Mouse (Mus musculus): Measurements from ENCODE around the gene Qprt. TPM values are rescaled to one million over a fixed set of nuclear protein-coding genes. Genes with fewer than 3 reads are reported as not detected.

Gene Qprt
- polyA plus RNA-seq, 2 experiments, result 35.6 to 48.6 TPM

DNA sequence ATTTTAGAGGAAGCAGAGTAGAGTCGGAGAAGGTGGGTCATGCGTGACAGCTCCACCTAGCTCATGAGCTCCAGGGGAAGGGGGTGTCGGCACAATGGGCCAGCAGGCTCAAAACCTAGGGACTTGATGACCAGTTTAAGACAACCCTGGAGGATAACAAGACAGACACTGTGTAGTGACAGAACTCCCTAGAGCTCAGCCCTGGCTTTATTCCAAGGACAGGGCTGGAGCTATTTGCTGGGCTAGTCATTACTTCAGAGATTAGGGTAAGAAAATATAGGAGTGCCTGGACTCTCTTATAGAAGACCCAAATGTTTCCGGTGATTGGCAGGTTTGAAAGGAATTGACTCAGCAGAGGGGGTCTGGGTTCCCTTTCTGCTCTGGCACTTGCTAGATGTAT is 48.8 kb downstream of the Qprt start:
- Histone ChIP-seq H3K27me3 (ENCODE audit: control insufficient read depth, insufficient read depth, low read length) (no peaks in the 10 kb centered on the region), H3K36me3 (replicated peaks; ENCODE audit: control insufficient read depth, insufficient read depth, low read depth) (no peaks in the 10 kb centered on the region), H3K9me3 (ENCODE audit: control insufficient read depth, low read length) (no peaks in the 10 kb centered on the region; the same call in 1 of the 2 replicates), H3K9ac (replicated peaks) (no peak overlapping the region), H3K4me1 (replicated peaks; ENCODE audit: control insufficient read depth in 2 of 2, insufficient read depth in 2 of 2, low read length in 1 of 2) (no peaks in the 10 kb centered on the region), H3K4me2 (ENCODE audit: low read depth) (no peak overlapping the region), H3K4me3 (ENCODE audit: insufficient read depth in 1 of 2, low read depth in 2 of 2, low read length in 2 of 2) (no peak overlapping the region), H3K27ac (no peak overlapping the region)
- no peak for ATAC-seq (ENCODE audit: insufficient read depth)
- WGBS (ENCODE audit: insufficient replicate concordance), result 76% methylated on average over 4 of the region's 4 CpGs
- TF ChIP-seq EP300 (IDR thresholded peaks at IDR 0.05; ENCODE audit: low read depth) (no peak), CTCF (IDR thresholded peaks at IDR 0.05; ENCODE audit: low read depth) (no peak)
- no peak for DNase-seq (ENCODE audit: low read depth in 3 of 3, low spot score in 3 of 3)

DNA sequence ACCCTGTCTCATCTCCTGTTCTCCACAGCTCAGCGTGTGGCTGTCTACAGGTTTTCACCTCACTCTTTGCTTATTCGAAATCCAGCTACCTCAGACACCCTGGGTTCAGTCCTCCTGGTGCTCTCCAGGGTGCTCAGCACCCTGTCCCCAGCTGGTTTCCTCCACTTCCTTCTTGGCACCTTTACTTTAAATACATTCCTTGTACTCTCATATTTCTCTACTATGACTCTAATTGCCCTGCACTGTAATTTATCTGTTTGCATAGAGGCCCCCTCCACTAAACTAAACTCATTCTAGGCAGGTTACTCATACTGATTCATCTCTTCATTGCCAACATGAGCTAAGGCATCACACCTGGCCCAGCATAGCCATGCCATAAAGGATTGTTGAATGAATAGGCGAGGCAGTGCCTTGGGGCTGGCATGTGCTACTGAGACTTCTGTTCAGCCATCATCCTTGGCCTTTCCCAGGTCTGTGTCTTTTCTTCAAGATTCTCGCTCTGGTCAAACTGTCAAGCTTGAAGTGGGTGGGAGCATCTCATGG is 51.1 kb downstream of the Qprt start:
- Histone ChIP-seq H3K4me3 (ENCODE audit: insufficient read depth in 1 of 2, low read depth in 2 of 2, low read length in 2 of 2) (no peak overlapping the region), H3K4me1 (replicated peaks; ENCODE audit: control insufficient read depth in 2 of 2, insufficient read depth in 2 of 2, low read length in 1 of 2) (no peaks in the 10 kb centered on the region), H3K27ac (no peak overlapping the region), H3K9ac (replicated peaks) (no peak overlapping the region), H3K4me2 (ENCODE audit: low read depth) (no peak overlapping the region), H3K36me3 (replicated peaks; ENCODE audit: control insufficient read depth, insufficient read depth, low read depth) (no peaks in the 10 kb centered on the region), H3K27me3 (ENCODE audit: control insufficient read depth, insufficient read depth, low read length) (no peaks in the 10 kb centered on the region), H3K9me3 (ENCODE audit: control insufficient read depth, low read length) (no peaks in the 10 kb centered on the region; the same call in 1 of the 2 replicates)
- 55% methylated on average over 4 of the region's 4 CpGs for WGBS (ENCODE audit: insufficient replicate concordance)
- ATAC-seq (ENCODE audit: insufficient read depth) (no peak), DNase-seq (ENCODE audit: low read depth in 3 of 3, low spot score in 3 of 3) (no peak)
- no peak for TF ChIP-seq CTCF (IDR thresholded peaks at IDR 0.05; ENCODE audit: low read depth)
- no peak for TF ChIP-seq EP300 (IDR thresholded peaks at IDR 0.05; ENCODE audit: low read depth)

DNA sequence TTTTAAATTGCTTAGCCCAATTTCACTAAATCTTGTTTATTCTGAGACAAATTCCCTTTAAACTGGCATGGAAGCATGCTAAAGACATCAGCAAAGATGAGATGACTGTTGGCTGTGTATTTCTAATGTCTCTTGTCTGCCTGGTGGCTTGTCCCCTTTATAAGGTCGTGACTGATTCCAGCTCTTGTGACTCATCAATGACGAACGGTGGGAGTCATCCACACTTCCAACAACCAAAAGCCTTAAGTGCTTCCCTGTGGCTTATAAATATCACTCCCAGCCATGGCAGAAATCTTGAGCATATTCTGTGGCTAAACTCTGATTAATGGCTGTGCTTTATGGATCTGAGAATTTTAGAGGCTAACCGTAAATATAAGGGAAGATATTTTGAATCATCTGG is 55.7 kb downstream of the Qprt start:
- DNase-seq (ENCODE audit: low read depth in 3 of 3, low spot score in 3 of 3) (no peak), ATAC-seq (ENCODE audit: insufficient read depth) (no peak)
- H3K36me3 ChIP-seq (replicated peaks; ENCODE audit: control insufficient read depth, insufficient read depth, low read depth), result no peaks in the 10 kb centered on the region
- no peaks in the 10 kb centered on the region for H3K4me1 ChIP-seq (replicated peaks; ENCODE audit: control insufficient read depth in 2 of 2, insufficient read depth in 2 of 2, low read length in 1 of 2)
- no peaks in the 10 kb centered on the region for H3K27me3 ChIP-seq (ENCODE audit: control insufficient read depth, insufficient read depth, low read length)
- TF ChIP-seq EP300 (IDR thresholded peaks at IDR 0.05; ENCODE audit: low read depth) (no peak), CTCF (IDR thresholded peaks at IDR 0.05; ENCODE audit: low read depth) (no peak)
- H3K4me2 ChIP-seq (ENCODE audit: low read depth), result no peak overlapping the region
- H3K9ac ChIP-seq (replicated peaks), result no peak overlapping the region
- H3K9me3 ChIP-seq (ENCODE audit: control insufficient read depth, low read length), result no peaks in the 10 kb centered on the region
- 69% methylated on average over 4 of the region's 4 CpGs for WGBS (ENCODE audit: insufficient replicate concordance)
- no peak overlapping the region for H3K27ac ChIP-seq
- no peak overlapping the region for H3K4me3 ChIP-seq (ENCODE audit: insufficient read depth in 1 of 2, low read depth in 2 of 2, low read length in 2 of 2)

DNA sequence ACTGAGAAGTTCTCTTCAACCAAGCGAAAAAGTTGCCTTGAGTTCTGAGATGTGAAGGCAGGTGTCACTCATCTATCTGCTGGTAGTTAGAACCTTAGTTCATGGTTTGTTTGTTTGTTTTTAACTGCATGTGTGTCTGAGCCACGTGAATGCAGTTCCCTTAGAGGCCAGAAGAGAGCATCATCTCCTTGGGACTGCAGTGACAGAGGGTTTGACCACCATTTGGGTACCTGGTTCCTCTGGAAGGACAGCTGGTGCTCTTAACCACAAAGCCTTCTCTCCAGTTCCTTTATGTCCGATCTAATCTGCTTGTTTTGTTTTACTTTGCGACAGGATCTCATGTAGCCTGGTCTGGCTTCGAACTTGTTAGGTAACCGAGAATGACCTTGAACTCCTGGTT is 56.5 kb downstream of the Qprt start:
- Histone ChIP-seq H3K27ac (no peak overlapping the region), H3K4me2 (ENCODE audit: low read depth) (no peak overlapping the region), H3K9me3 (ENCODE audit: control insufficient read depth, low read length) (no peaks in the 10 kb centered on the region), H3K36me3 (replicated peaks; ENCODE audit: control insufficient read depth, insufficient read depth, low read depth) (no peaks in the 10 kb centered on the region), H3K27me3 (ENCODE audit: control insufficient read depth, insufficient read depth, low read length) (no peaks in the 10 kb centered on the region), H3K4me3 (ENCODE audit: insufficient read depth in 1 of 2, low read depth in 2 of 2, low read length in 2 of 2) (no peak overlapping the region), H3K9ac (replicated peaks) (no peak overlapping the region), H3K4me1 (replicated peaks; ENCODE audit: control insufficient read depth in 2 of 2, insufficient read depth in 2 of 2, low read length in 1 of 2) (no peaks in the 10 kb centered on the region)
- DNase-seq (ENCODE audit: low read depth in 3 of 3, low spot score in 3 of 3) (no peak), ATAC-seq (ENCODE audit: insufficient read depth) (no peak)
- TF ChIP-seq CTCF (IDR thresholded peaks at IDR 0.05; ENCODE audit: low read depth) (peak; percentile 54), EP300 (IDR thresholded peaks at IDR 0.05; ENCODE audit: low read depth) (no peak)
- WGBS (ENCODE audit: insufficient replicate concordance), result 59% methylated on average over 6 of the region's 6 CpGs

Other genes starting within 250 kb of the Qprt start
- gene Taok2, start 237.5 kb downstream of the Qprt start, polyA plus RNA-seq (2012; rRNA removed), result 16.2 and 16.3 TPM in 2 replicates
- 6.3 and 7.0 TPM in 2 replicates for gene Taok2, start 237.5 kb downstream of the Qprt start, polyA plus RNA-seq (2014; fragmentation: Nextera tagmentation; extraction: Ambion mirVana)
- 10.8 and 15.3 TPM in 2 replicates for gene Tmem219, start 199.3 kb downstream of the Qprt start, polyA plus RNA-seq (2012; rRNA removed)
- gene Tmem219, start 199.3 kb downstream of the Qprt start, polyA plus RNA-seq (2014; fragmentation: Nextera tagmentation; extraction: Ambion mirVana), result 15.7 and 17.1 TPM in 2 replicates
- 4.0 and 4.3 TPM in 2 replicates for gene Kctd13, start 193.3 kb downstream of the Qprt start, polyA plus RNA-seq (2012; rRNA removed)
- gene Kctd13, start 193.3 kb downstream of the Qprt start, polyA plus RNA-seq (2014; fragmentation: Nextera tagmentation; extraction: Ambion mirVana), result 3.0 and 4.8 TPM in 2 replicates
- gene Asphd1, start 172.6 kb downstream of the Qprt start, polyA plus RNA-seq (2012; rRNA removed), result 0.04 TPM in 1 of 2 replicates, not detected in the other
- not detected in 2 replicates for gene Asphd1, start 172.6 kb downstream of the Qprt start, polyA plus RNA-seq (2014; fragmentation: Nextera tagmentation; extraction: Ambion mirVana)
- 0.19 and 0.40 TPM in 2 replicates for gene Sez6l2, start 171.7 kb downstream of the Qprt start, polyA plus RNA-seq (2012; rRNA removed)
- not detected in 2 replicates for gene Sez6l2, start 171.7 kb downstream of the Qprt start, polyA plus RNA-seq (2014; fragmentation: Nextera tagmentation; extraction: Ambion mirVana)
- 36.4 and 45.9 TPM in 2 replicates for gene Cdipt, start 146.3 kb downstream of the Qprt start, polyA plus RNA-seq (2012; rRNA removed)
- 32.6 and 34.3 TPM in 2 replicates for gene Cdipt, start 146.3 kb downstream of the Qprt start, polyA plus RNA-seq (2014; fragmentation: Nextera tagmentation; extraction: Ambion mirVana)
- 0.18 and 0.52 TPM in 2 replicates for gene Cdiptos, start 146.1 kb downstream of the Qprt start, polyA plus RNA-seq (2012; rRNA removed)
- 0.20 and 0.64 TPM in 2 replicates for gene Cdiptos, start 146.1 kb downstream of the Qprt start, polyA plus RNA-seq (2014; fragmentation: Nextera tagmentation; extraction: Ambion mirVana)
- 3.8 and 4.5 TPM in 2 replicates for gene Mvp, start 107.6 kb downstream of the Qprt start, polyA plus RNA-seq (2012; rRNA removed)
- 5.5 and 5.6 TPM in 2 replicates for gene Mvp, start 107.6 kb downstream of the Qprt start, polyA plus RNA-seq (2014; fragmentation: Nextera tagmentation; extraction: Ambion mirVana)
- gene Pagr1b, start 105.7 kb downstream of the Qprt start, polyA plus RNA-seq (2012; rRNA removed), result 0.10 and 0.30 TPM in 2 replicates
- not detected in 2 replicates for gene Pagr1b, start 105.7 kb downstream of the Qprt start, polyA plus RNA-seq (2014; fragmentation: Nextera tagmentation; extraction: Ambion mirVana)
- 8.0 and 15.2 TPM in 2 replicates for gene Pagr1a, start 104.9 kb downstream of the Qprt start, polyA plus RNA-seq (2012; rRNA removed)
- gene Pagr1a, start 104.9 kb downstream of the Qprt start, polyA plus RNA-seq (2014; fragmentation: Nextera tagmentation; extraction: Ambion mirVana), result 27.3 and 32.2 TPM in 2 replicates
- 7.5 and 15.7 TPM in 2 replicates for gene Gm42742, start 101.1 kb downstream of the Qprt start, polyA plus RNA-seq (2012; rRNA removed)
- 1.2 and 8.3 TPM in 2 replicates for gene Gm42742, start 101.1 kb downstream of the Qprt start, polyA plus RNA-seq (2014; fragmentation: Nextera tagmentation; extraction: Ambion mirVana)
- gene Prrt2, start 101.0 kb downstream of the Qprt start, polyA plus RNA-seq (2012; rRNA removed), result 0.08 and 0.55 TPM in 2 replicates
- 0.40 and 0.41 TPM in 2 replicates for gene Prrt2, start 101.0 kb downstream of the Qprt start, polyA plus RNA-seq (2014; fragmentation: Nextera tagmentation; extraction: Ambion mirVana)
- 91.4 and 97.5 TPM in 2 replicates for gene Maz, start 95.2 kb downstream of the Qprt start, polyA plus RNA-seq (2012; rRNA removed)
- gene Maz, start 95.2 kb downstream of the Qprt start, polyA plus RNA-seq (2014; fragmentation: Nextera tagmentation; extraction: Ambion mirVana), result 27.3 and 37.4 TPM in 2 replicates
- 43.8 and 60.1 TPM in 2 replicates for gene Kif22, start 79.8 kb downstream of the Qprt start, polyA plus RNA-seq (2012; rRNA removed)
- gene Kif22, start 79.8 kb downstream of the Qprt start, polyA plus RNA-seq (2014; fragmentation: Nextera tagmentation; extraction: Ambion mirVana), result 101 and 112 TPM in 2 replicates
- gene Zg16, start 34.9 kb downstream of the Qprt start, polyA plus RNA-seq (2012; rRNA removed), result 0.08 and 0.11 TPM in 2 replicates
- gene Zg16, start 34.9 kb downstream of the Qprt start, polyA plus RNA-seq (2014; fragmentation: Nextera tagmentation; extraction: Ambion mirVana), result not detected in 2 replicates
- 5.3 and 6.4 TPM in 2 replicates for gene AI467606, start 30.9 kb downstream of the Qprt start, polyA plus RNA-seq (2012; rRNA removed)
- gene AI467606, start 30.9 kb downstream of the Qprt start, polyA plus RNA-seq (2014; fragmentation: Nextera tagmentation; extraction: Ambion mirVana), result 7.6 and 8.5 TPM in 2 replicates
- gene Spn, start 15.6 kb upstream of the Qprt start, polyA plus RNA-seq (2012; rRNA removed), result 8.0 and 10.8 TPM in 2 replicates
- 7.9 and 8.0 TPM in 2 replicates for gene Spn, start 15.6 kb upstream of the Qprt start, polyA plus RNA-seq (2014; fragmentation: Nextera tagmentation; extraction: Ambion mirVana)
- 17.6 and 27.6 TPM in 2 replicates for gene Cd2bp2, start 73.8 kb upstream of the Qprt start, polyA plus RNA-seq (2012; rRNA removed)
- gene Cd2bp2, start 73.8 kb upstream of the Qprt start, polyA plus RNA-seq (2014; fragmentation: Nextera tagmentation; extraction: Ambion mirVana), result 17.4 and 18.4 TPM in 2 replicates
- gene Tbc1d10b, start 86.2 kb upstream of the Qprt start, polyA plus RNA-seq (2012; rRNA removed), result 12.8 and 15.5 TPM in 2 replicates
- gene Tbc1d10b, start 86.2 kb upstream of the Qprt start, polyA plus RNA-seq (2014; fragmentation: Nextera tagmentation; extraction: Ambion mirVana), result 10.9 and 13.2 TPM in 2 replicates
- 10.6 and 15.6 TPM in 2 replicates for gene Mylpf, start 86.7 kb upstream of the Qprt start, polyA plus RNA-seq (2012; rRNA removed)
- 31.0 and 31.1 TPM in 2 replicates for gene Mylpf, start 86.7 kb upstream of the Qprt start, polyA plus RNA-seq (2014; fragmentation: Nextera tagmentation; extraction: Ambion mirVana)
- gene Zfp553, start 110.8 kb upstream of the Qprt start, polyA plus RNA-seq (2012; rRNA removed), result 3.3 and 3.4 TPM in 2 replicates
- 2.4 and 2.8 TPM in 2 replicates for gene Zfp553, start 110.8 kb upstream of the Qprt start, polyA plus RNA-seq (2014; fragmentation: Nextera tagmentation; extraction: Ambion mirVana)
- gene Sept1, start 110.9 kb upstream of the Qprt start, polyA plus RNA-seq (2012; rRNA removed), result 10.3 and 16.1 TPM in 2 replicates
- gene Sept1, start 110.9 kb upstream of the Qprt start, polyA plus RNA-seq (2014; fragmentation: Nextera tagmentation; extraction: Ambion mirVana), result 7.0 TPM in 2 replicates
- gene Zfp771, start 122.0 kb upstream of the Qprt start, polyA plus RNA-seq (2012; rRNA removed), result 19.6 and 21.6 TPM in 2 replicates
- 11.0 TPM in 2 replicates for gene Zfp771, start 122.0 kb upstream of the Qprt start, polyA plus RNA-seq (2014; fragmentation: Nextera tagmentation; extraction: Ambion mirVana)
- 62.2 and 82.9 TPM in 2 replicates for gene Dctpp1, start 138.5 kb upstream of the Qprt start, polyA plus RNA-seq (2012; rRNA removed)
- gene Dctpp1, start 138.5 kb upstream of the Qprt start, polyA plus RNA-seq (2014; fragmentation: Nextera tagmentation; extraction: Ambion mirVana), result 104 and 117 TPM in 2 replicates
- gene Sephs2, start 151.8 kb upstream of the Qprt start, polyA plus RNA-seq (2012; rRNA removed), result 35.0 and 44.9 TPM in 2 replicates
- 143 and 155 TPM in 2 replicates for gene Sephs2, start 151.8 kb upstream of the Qprt start, polyA plus RNA-seq (2014; fragmentation: Nextera tagmentation; extraction: Ambion mirVana)
- 6.4 and 6.7 TPM in 2 replicates for gene Itgal, start 174.0 kb upstream of the Qprt start, polyA plus RNA-seq (2012; rRNA removed)
- 4.0 and 4.8 TPM in 2 replicates for gene Itgal, start 174.0 kb upstream of the Qprt start, polyA plus RNA-seq (2014; fragmentation: Nextera tagmentation; extraction: Ambion mirVana)
- 4.4 and 5.0 TPM in 2 replicates for gene Zfp768, start 223.4 kb upstream of the Qprt start, polyA plus RNA-seq (2012; rRNA removed)
- gene Zfp768, start 223.4 kb upstream of the Qprt start, polyA plus RNA-seq (2014; fragmentation: Nextera tagmentation; extraction: Ambion mirVana), result 0.52 and 0.75 TPM in 2 replicates

All from liver, embryonic 14.5 days (tissue).